Mouse (Mus musculus) stomach, postnatal 0 days (tissue): ENCODE measurements around the gene Slc17a8.

Experiments used
- CTCF ChIP-seq: IDR thresholded peaks from 2 replicates; pipeline ENCODE4 v1.5.1; 2016; ENCODE audit warnings: antibody characterized with exemption, low read depth, mild to moderate bottlenecking, moderate library complexity
- EP300 ChIP-seq: optimal IDR thresholded peaks from 2 replicates; pipeline ENCODE3; 2016; ENCODE audit warnings: antibody characterized with exemption

DNA sequence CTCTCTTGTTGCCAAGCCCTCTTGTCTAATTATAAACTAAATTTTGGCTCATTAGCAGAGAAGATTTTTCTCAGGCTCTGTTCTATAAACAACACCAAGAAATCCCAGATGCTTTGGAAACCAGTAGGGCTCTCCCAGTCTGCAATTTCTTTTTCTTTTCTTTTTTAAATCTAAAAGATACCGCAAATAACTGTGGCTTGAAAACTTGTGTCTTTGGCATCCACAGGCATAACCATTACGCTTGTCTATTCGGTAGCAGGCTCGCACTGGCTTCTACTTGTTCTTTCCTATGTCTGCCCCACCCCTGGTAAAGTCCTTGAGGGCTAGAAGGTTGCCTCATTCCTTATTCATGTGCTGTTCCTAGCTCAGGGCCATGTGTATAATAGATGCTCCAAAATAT is 69.4 kb downstream of the Slc17a8 start:
- no peak for TF ChIP-seq CTCF
- TF ChIP-seq EP300: no peak
